Mouse (Mus musculus) thymus, postnatal 36 days (tissue): ENCODE results near the gene B9d2.
"Not testable (repeated sequence)": the region's sequence is repeated elsewhere in the genome, so short reads cannot be mapped to it uniquely, and the experiment has no call there.

Source experiments
- DNase-seq, 2 experiments: peaks; one replicate each; pipeline ENCODE4 v3.0.0; 2022; ENCODE audit warnings: mixed read lengths in 2 of 2

The B9d2 gene

GRCm38 (mm10) chr7:25704716-25705364 is 24.3 kb downstream of the B9d2 start:
- DNase-seq: peak in 1 of 2 experiments; percentile 18

DNA sequence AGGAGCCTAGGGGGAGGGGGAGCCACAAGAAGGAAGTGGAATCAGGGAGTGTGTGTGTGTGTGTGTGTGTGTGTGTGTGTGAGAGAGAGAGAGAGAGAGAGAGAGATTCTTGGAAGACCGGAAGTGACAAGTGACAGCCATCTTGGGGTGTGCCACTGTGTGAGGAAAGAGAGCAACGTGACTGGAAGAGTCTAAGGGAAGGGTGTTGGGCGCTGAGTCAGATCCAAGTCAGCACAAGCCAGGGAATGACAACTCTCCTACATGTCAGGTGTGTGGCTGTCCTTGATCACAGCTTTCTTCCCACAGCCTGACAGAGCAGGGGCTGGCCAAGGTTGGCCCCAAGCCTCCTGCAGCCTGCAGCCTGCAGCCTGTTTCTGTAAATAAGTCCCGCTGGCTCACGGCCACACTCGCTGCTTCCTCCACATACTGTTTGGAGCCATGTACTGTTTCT is 25.2 kb downstream of the B9d2 start:
- no peak for DNase-seq

DNA sequence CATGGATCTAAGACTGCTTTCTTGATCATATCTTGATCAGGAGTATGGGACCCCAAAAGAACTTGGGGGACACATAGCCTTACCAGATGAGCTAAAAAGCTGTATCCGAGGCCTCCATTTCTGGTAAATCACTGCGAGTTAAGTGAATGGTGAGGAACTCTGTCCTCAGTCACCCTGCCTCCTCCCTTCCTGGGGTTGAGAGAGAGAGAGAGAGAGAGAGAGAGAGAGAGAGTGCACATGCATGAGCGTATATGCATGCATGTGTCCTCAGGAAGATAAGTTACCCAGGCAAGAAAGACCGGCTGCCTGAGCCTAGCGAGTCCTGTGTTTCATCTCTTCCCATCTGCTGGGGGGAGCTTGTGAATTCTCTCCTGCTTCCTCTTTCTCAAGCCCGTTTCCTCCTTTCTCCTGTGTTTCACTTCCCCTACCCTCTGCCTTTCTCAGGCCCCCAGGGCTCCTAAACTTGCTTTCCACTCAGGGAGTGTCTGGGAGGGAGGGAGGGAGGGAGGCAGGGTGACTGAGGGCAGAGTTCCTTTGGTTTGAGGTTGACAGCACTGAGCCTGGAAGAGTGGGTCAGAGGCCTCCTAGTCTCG is 26.1 kb downstream of the B9d2 start:
- DNase-seq: no peak

DNA sequence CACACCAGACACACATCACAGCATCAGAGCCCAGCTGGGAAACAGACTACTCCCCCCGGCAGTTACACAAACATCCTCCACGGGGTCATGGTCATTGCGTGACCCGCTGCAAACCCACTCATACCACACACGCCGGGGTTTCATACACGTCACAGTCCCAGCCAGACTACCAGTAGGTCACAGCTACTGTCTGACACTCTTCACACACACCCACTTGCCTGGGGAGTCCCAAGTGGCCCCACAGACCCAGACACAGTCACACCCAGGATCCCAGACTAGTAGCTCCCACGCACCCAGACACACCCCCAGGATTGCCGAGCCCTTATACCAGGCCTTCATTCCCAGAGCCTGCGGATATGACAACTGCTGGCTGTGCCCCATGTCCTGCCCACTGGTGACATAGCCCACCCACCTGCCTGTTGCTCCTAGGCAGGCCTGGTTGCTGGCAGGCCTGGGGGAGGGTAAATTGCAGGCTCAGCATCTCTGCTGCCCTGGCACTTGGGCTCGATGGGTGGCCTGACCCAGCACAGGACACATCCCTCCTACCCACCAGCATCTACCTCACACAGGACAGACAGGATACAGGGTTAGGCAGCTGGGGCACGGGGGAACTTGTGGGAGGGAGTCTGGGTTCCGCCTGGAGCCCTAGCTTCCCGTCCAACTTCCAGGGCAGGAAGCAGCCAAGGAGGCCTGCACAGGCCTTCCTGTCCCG is 27.2 kb downstream of the B9d2 start:
- peak in 1 of 2 experiments; percentile 19 for DNase-seq

GRCm38 (mm10) chr7:25709961-25710360 is 29.4 kb downstream of the B9d2 start:
- DNase-seq: peak in 1 of 2 experiments; percentile 25

DNA sequence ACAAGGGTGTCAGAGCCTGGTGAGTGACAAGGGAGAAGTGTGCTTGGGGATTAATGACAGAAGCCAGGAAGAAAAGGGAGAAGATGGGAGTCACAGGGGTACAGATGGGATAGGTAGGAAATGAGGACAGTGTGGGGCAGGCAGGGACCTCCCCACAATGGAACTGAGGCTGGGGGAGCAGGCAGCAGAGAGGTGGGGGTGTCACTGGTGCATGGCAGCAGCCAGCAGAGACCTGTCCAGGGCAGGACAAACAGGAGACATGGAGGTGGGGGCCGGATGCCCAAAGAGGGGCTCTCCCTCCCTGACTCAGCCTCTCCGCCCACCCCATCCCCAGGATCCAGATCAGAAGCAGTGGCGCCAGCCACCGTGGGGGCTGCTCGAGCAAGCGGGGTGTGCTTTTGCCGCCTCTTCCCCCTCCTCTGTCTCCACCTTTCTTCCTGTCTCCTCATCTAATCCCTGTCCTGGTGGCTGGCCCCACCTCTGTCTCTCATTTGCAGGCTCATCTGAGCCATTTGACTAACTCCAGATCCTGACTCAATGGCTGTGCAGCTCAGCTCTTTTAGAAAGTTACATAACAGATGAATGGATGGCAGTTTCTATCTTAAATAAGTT is 30.0 kb downstream of the B9d2 start:
- peak in 1 of 2 experiments; percentile 40 for DNase-seq

- DNase-seq: no peak
These were observed 30.6 kb downstream of the B9d2 start for GRCm38 (mm10) chr7:25711165-25711564.

- DNase-seq: peak in 1 of 2 experiments; percentile 22
These were observed 31.2 kb downstream of the B9d2 start for GRCm38 (mm10) chr7:25711731-25712197.

GRCm38 (mm10) chr7:25712801-25713200 is 32.2 kb downstream of the B9d2 start:
- DNase-seq: no peak

DNA sequence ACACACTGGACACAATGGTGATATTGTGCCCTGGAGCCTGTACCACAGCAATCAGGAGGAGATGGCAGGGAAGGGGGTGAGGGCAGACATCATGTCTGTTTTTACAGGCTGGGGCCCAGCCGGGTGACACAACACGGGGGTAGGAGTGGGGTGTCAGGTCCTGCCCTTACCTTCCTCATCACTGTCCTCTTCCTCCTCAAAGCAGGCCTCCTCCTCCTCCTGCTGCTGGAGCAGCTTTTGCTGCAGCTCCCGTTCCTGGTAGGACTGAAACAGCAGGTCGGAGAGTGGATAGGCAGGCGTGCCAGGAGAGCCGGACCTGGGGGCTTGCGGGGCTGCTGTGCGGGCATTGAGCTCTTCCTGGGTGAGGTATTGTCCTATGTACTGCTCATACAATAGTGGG is 34.0 kb downstream of the B9d2 start:
- no peak for DNase-seq

DNA sequence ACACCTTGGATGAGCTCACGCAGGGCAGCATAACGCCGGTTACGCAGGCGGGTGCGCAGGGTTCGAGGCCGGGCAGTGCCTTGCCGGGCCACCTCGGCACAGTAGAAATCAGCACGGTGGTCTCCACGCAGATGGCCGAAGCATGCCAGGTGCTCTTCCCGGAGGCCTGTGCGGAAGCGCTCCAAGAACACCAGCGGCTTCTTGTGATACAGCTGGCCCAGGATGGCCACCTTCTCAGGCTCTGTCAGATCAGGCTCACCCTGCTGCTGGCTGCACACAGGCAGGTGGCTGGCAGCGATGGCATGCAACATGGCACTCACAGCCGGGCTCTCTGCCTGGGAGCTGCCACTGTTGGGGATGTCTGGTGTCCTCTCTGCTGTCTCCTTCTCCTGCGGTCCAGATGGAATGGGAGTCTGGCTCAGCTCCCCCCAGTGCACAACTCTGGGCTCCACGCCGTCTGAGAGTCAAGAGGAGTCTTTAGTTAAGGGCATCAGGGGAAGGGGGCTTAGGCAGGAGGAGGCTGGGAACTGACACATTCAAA is 35.2 kb downstream of the B9d2 start:
- no peak for DNase-seq

DNA sequence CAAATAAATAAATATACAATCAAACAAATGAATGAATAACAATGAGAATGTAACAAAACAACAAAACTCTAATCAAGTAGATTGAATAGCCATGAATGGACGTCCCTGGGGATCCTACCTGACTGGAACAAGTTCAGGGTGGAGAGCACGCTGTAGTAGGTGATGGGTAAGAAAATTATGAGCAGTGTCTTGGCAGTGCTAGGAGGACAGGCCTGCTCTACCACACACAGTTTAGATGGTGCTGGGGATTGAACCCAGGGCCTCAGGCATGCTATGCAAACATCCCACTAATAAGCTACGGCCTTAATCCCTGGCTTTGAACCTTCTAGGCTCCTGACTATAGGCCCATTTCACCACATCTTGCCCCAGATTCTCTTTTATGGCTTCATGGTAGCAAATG is 36.9 kb downstream of the B9d2 start:
- no peak for DNase-seq

DNA sequence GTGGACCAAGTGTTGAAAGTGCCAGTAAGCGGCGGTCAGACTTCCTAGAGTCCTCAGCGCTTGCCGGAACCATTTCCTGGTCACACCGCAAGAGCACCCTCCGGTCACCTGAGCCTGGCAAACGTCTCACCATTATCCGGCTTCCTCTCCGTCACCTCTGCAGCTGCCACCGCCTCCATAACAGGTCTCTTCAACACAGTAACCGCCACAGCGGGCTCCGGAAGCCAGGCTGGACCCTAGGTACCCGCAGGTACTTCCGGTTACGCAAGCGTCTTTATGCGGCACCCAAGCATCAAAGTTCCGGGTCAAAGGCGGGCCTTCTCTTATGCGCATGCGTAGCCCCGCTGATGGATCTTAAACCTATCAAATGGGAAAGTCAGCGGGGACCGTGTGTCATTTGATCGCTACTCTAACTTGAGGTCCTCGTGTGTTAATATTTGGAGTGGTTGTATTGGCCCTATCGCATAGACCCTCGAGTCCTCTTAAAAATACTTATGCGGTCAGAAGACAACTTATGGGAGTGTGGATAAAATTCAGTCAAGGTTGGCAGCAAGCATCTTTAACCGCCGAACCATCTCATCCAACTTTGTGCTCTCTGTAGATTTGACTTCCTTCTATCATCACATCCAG is 38.3 kb downstream of the B9d2 start, which contains the start of gene Ccdc97:
Gene Ccdc97, minus strand, starts transcription at position 301 of the 630 bp plus-strand sequence.
- peak; percentile 87 to 91 for DNase-seq

DNA sequence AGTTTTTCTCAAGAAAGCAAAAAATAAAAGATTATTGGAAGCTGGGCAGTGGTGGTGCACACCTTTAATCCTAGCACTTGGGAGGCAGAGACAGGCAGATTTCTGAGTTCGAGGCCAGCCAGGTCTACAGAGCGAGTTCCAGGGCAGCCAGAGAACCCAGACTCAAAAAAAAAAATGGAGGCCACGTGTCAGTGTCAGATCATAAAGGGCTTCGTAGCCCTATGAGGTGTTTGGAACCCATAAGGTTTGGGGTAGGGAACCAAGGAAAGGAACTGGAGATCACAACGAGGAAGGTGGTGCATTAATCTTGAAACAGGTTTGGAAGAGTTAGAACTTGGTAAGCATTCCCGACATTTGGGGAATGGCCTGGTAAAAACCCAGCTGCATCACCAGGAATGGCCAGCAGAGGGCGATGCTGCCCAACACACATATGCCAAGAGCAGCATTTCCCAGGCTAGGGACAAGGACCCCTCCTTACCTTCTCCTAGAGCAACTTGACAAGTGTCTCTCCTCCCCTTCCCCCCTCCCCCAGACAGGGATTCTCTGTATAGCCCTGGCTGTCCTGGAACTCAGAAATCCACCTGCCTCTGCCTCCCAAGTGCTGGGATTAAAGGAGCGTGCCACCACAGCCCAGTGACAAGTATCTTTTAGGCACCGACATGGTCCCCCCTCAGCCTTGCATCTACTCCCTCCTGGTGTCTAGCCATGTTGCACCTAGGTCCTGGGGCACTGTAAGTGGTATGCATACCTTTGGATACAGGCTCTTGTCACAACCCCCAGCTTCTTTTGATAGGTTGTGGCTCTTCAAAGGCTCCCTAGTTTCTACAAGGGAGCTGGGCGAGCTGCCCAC is 39.4 kb downstream of the B9d2 start:
- peak; percentile 68 for DNase-seq

DNA sequence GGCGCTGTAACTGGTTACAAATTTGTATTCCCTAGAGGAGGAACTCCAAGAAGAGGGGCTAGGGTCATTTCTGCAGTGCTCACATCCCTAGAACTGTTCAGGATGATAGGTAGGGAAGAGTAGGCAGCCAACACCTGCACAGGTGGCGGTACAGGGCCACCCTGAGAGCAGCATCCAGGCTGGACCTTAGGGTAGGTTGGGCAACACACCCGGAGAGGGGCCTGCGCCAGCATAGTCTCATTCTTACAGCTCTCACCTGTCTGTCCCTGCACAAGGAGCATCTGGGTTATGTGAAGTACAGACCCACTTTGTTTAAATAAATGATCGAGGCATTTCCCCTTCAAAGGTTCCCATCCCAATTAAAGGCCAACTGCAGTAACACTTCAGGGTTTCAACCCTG is 40.2 kb downstream of the B9d2 start:
- no peak for DNase-seq

GRCm38 (mm10) chr7:25721776-25722175 is 41.2 kb downstream of the B9d2 start:
- not testable (repeated sequence) for DNase-seq

GRCm38 (mm10) chr7:25725886-25726285 is 45.3 kb downstream of the B9d2 start:
- DNase-seq: peak in 1 of 2 experiments; percentile 22

- DNase-seq: no peak
These were observed 47.2 kb downstream of the B9d2 start for GRCm38 (mm10) chr7:25727800-25728199.

- no peak for DNase-seq
These were observed 48.8 kb downstream of the B9d2 start for GRCm38 (mm10) chr7:25729396-25729795.

- no peak for DNase-seq
These were observed 49.3 kb downstream of the B9d2 start for GRCm38 (mm10) chr7:25729862-25730261.

- no peak for DNase-seq
These were observed 50.9 kb downstream of the B9d2 start for GRCm38 (mm10) chr7:25731294-25732055.
